Mouse (Mus musculus): Measurements from ENCODE around the gene 6030408B16Rik. TPM values are rescaled to one million over a fixed set of nuclear protein-coding genes. Genes with fewer than 3 reads are reported as not detected.

The 6030408B16Rik gene
- polyA plus RNA-seq, 1 experiment from 2014 or later, result 0.15 TPM

- H3K27ac ChIP-seq (replicated peaks), result no peak overlapping the region
- no peak for ATAC-seq (ENCODE audit: low FRiP score, low read depth)
- peaks cover 10% of the 10 kb centered on the region for H3K4me1 ChIP-seq
- H3K9ac ChIP-seq (replicated peaks), result no peak overlapping the region
- H3K4me3 ChIP-seq, result no peak overlapping the region
- peaks cover 22% of the 10 kb centered on the region for H3K36me3 ChIP-seq
- WGBS, result 86% methylated on average over 3 of the region's 3 CpGs
- peaks cover 27% of the 10 kb centered on the region for H3K27me3 ChIP-seq
- no peaks in the 10 kb centered on the region for H3K9me3 ChIP-seq
- no peak overlapping the region for H3K4me2 ChIP-seq (replicated peaks)
These were observed 21.9 kb upstream of the 6030408B16Rik start for GRCm38 (mm10) chr15:101271107-101271506.

- no peak for ATAC-seq (ENCODE audit: low FRiP score, low read depth)
- Histone ChIP-seq H3K36me3 (peaks cover 22% of the 10 kb centered on the region), H3K4me3 (no peak overlapping the region), H3K9ac (replicated peaks) (no peak overlapping the region), H3K4me1 (peaks cover 6% of the 10 kb centered on the region), H3K4me2 (replicated peaks) (no peak overlapping the region), H3K27me3 (peaks cover 23% of the 10 kb centered on the region), H3K9me3 (no peaks in the 10 kb centered on the region), H3K27ac (replicated peaks) (no peak overlapping the region)
- WGBS, result 90% methylated on average over 15 of the region's 15 CpGs
These were observed 21.5 kb upstream of the 6030408B16Rik start for GRCm38 (mm10) chr15:101271513-101271912.

DNA sequence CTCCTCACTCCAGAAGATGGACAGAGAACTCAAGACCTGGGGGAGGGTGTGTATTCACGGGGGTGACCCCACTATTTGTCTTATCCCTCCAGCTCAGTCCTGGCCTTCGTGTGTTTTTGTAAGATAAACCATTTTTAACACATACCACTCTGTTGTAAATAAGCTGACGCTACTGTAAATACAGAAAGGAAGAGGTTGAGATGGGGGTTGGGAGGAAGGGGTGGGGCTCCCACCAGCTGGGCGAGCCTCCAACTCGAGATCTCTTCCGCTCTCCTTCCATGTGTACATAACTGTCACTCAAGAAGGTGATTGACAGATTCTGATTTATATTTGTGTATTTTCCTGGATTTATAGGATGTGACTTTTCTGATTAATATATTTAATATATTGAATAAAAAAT, 18.6 kb upstream of the 6030408B16Rik start:
- peaks cover 22% of the 10 kb centered on the region for H3K36me3 ChIP-seq
- H3K4me1 ChIP-seq, result peaks cover 9% of the 10 kb centered on the region
- H3K9ac ChIP-seq (replicated peaks), result no peak overlapping the region
- H3K27me3 ChIP-seq, result peaks cover 6% of the 10 kb centered on the region
- H3K4me2 ChIP-seq (replicated peaks), result no peak overlapping the region
- no peak overlapping the region for H3K27ac ChIP-seq (replicated peaks)
- no peak overlapping the region for H3K4me3 ChIP-seq
- no peaks in the 10 kb centered on the region for H3K9me3 ChIP-seq
- 79% methylated on average over 6 of the region's 6 CpGs for WGBS
- no peak for ATAC-seq (ENCODE audit: low FRiP score, low read depth)

DNA sequence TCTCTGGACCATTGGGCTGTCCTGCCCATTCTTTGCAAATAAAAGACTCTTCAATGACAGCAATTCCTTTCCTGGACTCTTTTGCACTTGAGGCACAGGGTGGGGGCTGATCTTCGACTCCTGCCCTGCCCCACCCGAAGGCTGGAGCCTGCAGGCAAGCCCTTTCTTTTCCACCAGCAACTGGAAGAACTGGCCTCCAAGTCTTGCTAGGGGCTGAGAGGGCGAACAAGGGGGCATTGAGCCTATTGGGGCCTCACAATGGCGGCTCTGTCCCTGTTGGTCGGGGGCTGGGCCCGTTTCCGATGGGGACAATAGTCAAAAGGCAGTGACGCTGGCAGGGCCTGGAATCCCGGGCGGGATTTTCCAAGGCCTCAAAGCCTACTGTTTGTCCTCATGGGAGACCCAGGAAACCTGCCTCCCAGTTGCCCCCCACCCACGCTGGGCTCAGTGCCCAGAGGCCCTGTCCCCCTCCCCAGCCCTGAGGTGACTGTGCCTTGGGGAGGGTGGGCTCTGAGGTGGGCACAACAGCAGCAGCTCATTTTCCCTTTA, 15.6 kb upstream of the 6030408B16Rik start:
- Histone ChIP-seq H3K27ac (replicated peaks) (peak overlapping the region; percentile 31), H3K9me3 (no peaks in the 10 kb centered on the region), H3K36me3 (peaks cover 16% of the 10 kb centered on the region), H3K4me1 (peaks cover 9% of the 10 kb centered on the region), H3K4me3 (no peak overlapping the region), H3K27me3 (peaks cover 7% of the 10 kb centered on the region), H3K9ac (replicated peaks) (no peak overlapping the region; the same call in 1 of the 2 replicates), H3K4me2 (replicated peaks) (no peak overlapping the region)
- ATAC-seq (ENCODE audit: low FRiP score, low read depth), result peak; percentile 66
- WGBS, result 16% methylated on average over 11 of the region's 11 CpGs

- Histone ChIP-seq H3K4me3 (no peak overlapping the region), H3K36me3 (peaks cover 7% of the 10 kb centered on the region; the same call in 1 of the 2 replicates), H3K27me3 (peaks cover 7% of the 10 kb centered on the region), H3K9ac (replicated peaks) (no peak overlapping the region), H3K4me1 (peaks cover 9% of the 10 kb centered on the region), H3K9me3 (no peaks in the 10 kb centered on the region), H3K4me2 (replicated peaks) (no peak overlapping the region), H3K27ac (replicated peaks) (peak overlapping the region; percentile 25; the same call in 1 of the 2 replicates)
- WGBS, result 75% methylated on average over 5 of the region's 5 CpGs
- no peak for ATAC-seq (ENCODE audit: low FRiP score, low read depth)
These were observed 14.4 kb upstream of the 6030408B16Rik start for GRCm38 (mm10) chr15:101278589-101278988.

DNA sequence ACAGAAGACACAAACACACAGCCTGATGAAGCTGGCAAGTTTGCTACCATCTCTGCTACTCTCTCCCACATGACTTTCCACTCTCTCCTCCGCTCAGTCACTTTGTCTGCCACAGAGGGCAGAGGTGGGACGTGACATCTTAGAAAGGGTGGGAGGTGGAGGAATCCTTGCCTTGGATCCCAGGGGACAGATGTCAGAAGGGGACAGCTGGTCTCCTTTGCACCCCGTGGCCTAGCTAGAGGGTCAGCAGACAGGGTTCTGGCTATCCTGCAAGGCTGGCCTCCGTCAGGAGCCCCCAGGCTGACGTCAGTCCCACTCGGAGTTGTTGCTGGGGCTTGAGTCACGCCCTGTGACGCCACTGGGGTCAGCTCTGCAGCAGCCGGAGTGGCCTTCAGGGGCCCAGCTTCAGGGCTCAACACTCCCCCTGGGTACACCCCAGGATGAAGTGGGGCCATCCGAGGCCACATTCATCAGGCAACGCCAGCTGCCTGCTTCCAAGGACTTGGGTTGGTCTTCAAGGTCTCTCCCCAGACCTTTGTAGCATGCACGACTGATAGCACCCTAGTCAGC, 13.5 kb upstream of the 6030408B16Rik start:
- Histone ChIP-seq H3K4me3 (no peak overlapping the region), H3K9ac (replicated peaks) (0 out of 2 replicates have a peak overlapping the region, but pooled peaks have one; percentile 3), H3K36me3 (no peaks in the 10 kb centered on the region), H3K27me3 (peaks cover 7% of the 10 kb centered on the region), H3K4me2 (replicated peaks) (no peak overlapping the region), H3K27ac (replicated peaks) (no peak overlapping the region), H3K9me3 (no peaks in the 10 kb centered on the region), H3K4me1 (peaks cover 10% of the 10 kb centered on the region)
- 73% methylated on average over 12 of the region's 12 CpGs for WGBS
- no peak for ATAC-seq (ENCODE audit: low FRiP score, low read depth)

DNA sequence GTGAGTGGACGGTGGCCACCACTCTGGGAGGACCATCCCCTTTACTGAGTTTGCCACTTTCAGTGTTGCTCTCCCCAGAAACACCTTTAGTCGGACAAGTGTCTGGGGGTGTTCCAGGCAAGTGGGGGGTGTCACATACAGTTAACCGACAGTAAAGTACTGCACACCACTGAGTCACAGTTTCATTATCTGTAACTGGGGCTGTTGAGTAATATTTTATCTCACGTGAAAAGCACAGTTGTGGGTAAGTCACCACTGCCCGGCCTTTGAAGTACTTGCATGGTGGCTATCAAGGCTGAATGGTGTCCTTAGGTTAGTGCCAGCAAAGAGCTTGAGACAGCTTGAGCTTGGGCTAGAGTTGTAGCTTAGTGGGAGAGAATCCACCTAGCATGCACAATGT, 10.5 kb upstream of the 6030408B16Rik start:
- Histone ChIP-seq H3K36me3 (peaks cover 13% of the 10 kb centered on the region), H3K27me3 (peaks cover 7% of the 10 kb centered on the region), H3K4me3 (no peak overlapping the region), H3K9me3 (no peaks in the 10 kb centered on the region), H3K4me2 (replicated peaks) (no peak overlapping the region), H3K27ac (replicated peaks) (no peak overlapping the region), H3K4me1 (peaks cover 15% of the 10 kb centered on the region), H3K9ac (replicated peaks) (no peak overlapping the region)
- no peak for ATAC-seq (ENCODE audit: low FRiP score, low read depth)
- 80% methylated on average over 5 of the region's 5 CpGs for WGBS

- Histone ChIP-seq H3K4me3 (peak overlapping the region; percentile 93), H3K4me2 (replicated peaks) (peak overlapping the region; percentile 93), H3K27ac (replicated peaks) (no peak overlapping the region; the same call in 1 of the 2 replicates), H3K36me3 (peaks cover 21% of the 10 kb centered on the region), H3K4me1 (peaks cover 11% of the 10 kb centered on the region), H3K27me3 (peaks cover 7% of the 10 kb centered on the region), H3K9ac (replicated peaks) (peak overlapping the region; percentile 92), H3K9me3 (no peaks in the 10 kb centered on the region)
- ATAC-seq (ENCODE audit: low FRiP score, low read depth), result peak; percentile 17; the same call in 1 of the 2 replicates
- WGBS, result 1% methylated on average over 26 of the region's 26 CpGs
These were observed 9.7 kb upstream of the 6030408B16Rik start for GRCm38 (mm10) chr15:101283183-101283910.

- peak within 1 kb of the TSS; percentile 93 for H3K4me2 ChIP-seq (replicated peaks)
- ATAC-seq (ENCODE audit: low FRiP score, low read depth), result peak; percentile 92
- H3K27ac ChIP-seq (replicated peaks), result peak within 1 kb of the TSS; percentile 52
- H3K4me3 ChIP-seq, result peak within 1 kb of the TSS; percentile 93
- under 1% methylated on average over 61 of the region's 61 CpGs for WGBS
- H3K9ac ChIP-seq (replicated peaks), result peak within 1 kb of the TSS; percentile 92
- no peaks in the 10 kb centered on the region for H3K9me3 ChIP-seq
- peaks cover 4% of the 10 kb centered on the region; the same call in 1 of the 2 replicates for H3K27me3 ChIP-seq
- H3K4me1 ChIP-seq, result peaks cover 11% of the 10 kb centered on the region
- H3K36me3 ChIP-seq, result peaks cover 24% of the 10 kb centered on the region
These were observed 8.9 kb upstream of the 6030408B16Rik start, which contains the start of gene Atg101 for GRCm38 (mm10) chr15:101283911-101284750. Atg101 (plus strand) TSS chr15:101284272.

GRCm38 (mm10) chr15:101286129-101286770, 6.8 kb upstream of the 6030408B16Rik start:
- Histone ChIP-seq H3K4me1 (peaks cover 11% of the 10 kb centered on the region), H3K27ac (replicated peaks) (no peak overlapping the region), H3K4me2 (replicated peaks) (no peak overlapping the region), H3K27me3 (no peaks in the 10 kb centered on the region), H3K36me3 (peaks cover 45% of the 10 kb centered on the region), H3K4me3 (no peak overlapping the region), H3K9me3 (no peaks in the 10 kb centered on the region), H3K9ac (replicated peaks) (no peak overlapping the region)
- 76% methylated on average over 9 of the region's 9 CpGs for WGBS
- no peak for ATAC-seq (ENCODE audit: low FRiP score, low read depth)

- Histone ChIP-seq H3K9ac (replicated peaks) (no peak overlapping the region), H3K4me2 (replicated peaks) (no peak overlapping the region), H3K4me1 (peaks cover 11% of the 10 kb centered on the region), H3K27me3 (no peaks in the 10 kb centered on the region), H3K4me3 (no peak overlapping the region), H3K36me3 (peaks cover 56% of the 10 kb centered on the region), H3K27ac (replicated peaks) (no peak overlapping the region), H3K9me3 (no peaks in the 10 kb centered on the region)
- ATAC-seq (ENCODE audit: low FRiP score, low read depth), result no peak
- WGBS, result 89% methylated on average over 6 of the region's 6 CpGs
These were observed 5.7 kb upstream of the 6030408B16Rik start for GRCm38 (mm10) chr15:101287361-101287760.

Data from midbrain, embryonic 12.5 days (tissue).